Mouse (Mus musculus): Measurements from ENCODE around the gene Entpd3. TPM values are rescaled to one million over a fixed set of nuclear protein-coding genes. Genes with fewer than 3 reads are reported as not detected.
"Not testable (repeated sequence)": the region's sequence is repeated elsewhere in the genome, so short reads cannot be mapped to it uniquely, and the experiment has no call there.

The Entpd3 gene
- polyA plus RNA-seq, 1 experiment = 6.0 TPM

- no peak for DNase-seq (ENCODE audit: extremely low spot score in 1 of 2, low spot score in 1 of 2)
These were observed 6.9 kb upstream of the Entpd3 start for GRCm38 (mm10) chr9:120532691-120533090.

- DNase-seq (ENCODE audit: extremely low spot score in 1 of 2, low spot score in 1 of 2) = not testable (repeated sequence)
These were observed 6.1 kb upstream of the Entpd3 start for GRCm38 (mm10) chr9:120533446-120533950.

- no peak for DNase-seq (ENCODE audit: extremely low spot score in 1 of 2, low spot score in 1 of 2)
These were observed 1.8 kb downstream of the Entpd3 start for GRCm38 (mm10) chr9:120541411-120541810.

- DNase-seq (ENCODE audit: extremely low spot score in 1 of 2, low spot score in 1 of 2) = no peak
These were observed 2.6 kb downstream of the Entpd3 start for GRCm38 (mm10) chr9:120542241-120542640.

GRCm38 (mm10) chr9:120545994-120546393, 6.4 kb downstream of the Entpd3 start:
- no peak for DNase-seq (ENCODE audit: extremely low spot score in 1 of 2, low spot score in 1 of 2)

GRCm38 (mm10) chr9:120546482-120546881, 6.9 kb downstream of the Entpd3 start:
- no peak for DNase-seq (ENCODE audit: extremely low spot score in 1 of 2, low spot score in 1 of 2)

- no peak for DNase-seq (ENCODE audit: extremely low spot score in 1 of 2, low spot score in 1 of 2)
These were observed 7.5 kb downstream of the Entpd3 start for GRCm38 (mm10) chr9:120547026-120547668.

GRCm38 (mm10) chr9:120550778-120551177, 11.2 kb downstream of the Entpd3 start:
- DNase-seq (ENCODE audit: extremely low spot score in 1 of 2, low spot score in 1 of 2) = no peak

GRCm38 (mm10) chr9:120563590-120563989, 24.0 kb downstream of the Entpd3 start:
- DNase-seq (ENCODE audit: extremely low spot score in 1 of 2, low spot score in 1 of 2) = no peak

GRCm38 (mm10) chr9:120564247-120564646, 24.6 kb downstream of the Entpd3 start:
- no peak for DNase-seq (ENCODE audit: extremely low spot score in 1 of 2, low spot score in 1 of 2)

- no peak for DNase-seq (ENCODE audit: extremely low spot score in 1 of 2, low spot score in 1 of 2)
These were observed 26.8 kb downstream of the Entpd3 start for GRCm38 (mm10) chr9:120566384-120566783.

- DNase-seq (ENCODE audit: extremely low spot score in 1 of 2, low spot score in 1 of 2) = no peak
These were observed 29.3 kb downstream of the Entpd3 start for GRCm38 (mm10) chr9:120568917-120569316.

GRCm38 (mm10) chr9:120569721-120570333, 30.2 kb downstream of the Entpd3 start:
- peak in 1 of 2 experiments; percentile 69 for DNase-seq (ENCODE audit: extremely low spot score in 1 of 2, low spot score in 1 of 2)

GRCm38 (mm10) chr9:120570334-120570725, 30.7 kb downstream of the Entpd3 start:
- DNase-seq (ENCODE audit: extremely low spot score in 1 of 2, low spot score in 1 of 2) = no peak

- peak; percentile 93 to 99 for DNase-seq (ENCODE audit: extremely low spot score in 1 of 2, low spot score in 1 of 2)
These were observed 31.3 kb downstream of the Entpd3 start, which contains the start of gene Rpl14 for GRCm38 (mm10) chr9:120570741-120571592. Gene Rpl14, plus strand, starts transcription at chr9:120571444.

- no peak for DNase-seq (ENCODE audit: extremely low spot score in 1 of 2, low spot score in 1 of 2)
These were observed 32.2 kb downstream of the Entpd3 start for GRCm38 (mm10) chr9:120571593-120572385.

GRCm38 (mm10) chr9:120575748-120576661, 36.4 kb downstream of the Entpd3 start:
- DNase-seq (ENCODE audit: extremely low spot score in 1 of 2, low spot score in 1 of 2) = no peak

- DNase-seq (ENCODE audit: extremely low spot score in 1 of 2, low spot score in 1 of 2) = no peak
These were observed 37.0 kb downstream of the Entpd3 start for GRCm38 (mm10) chr9:120576662-120577013.

- DNase-seq (ENCODE audit: extremely low spot score in 1 of 2, low spot score in 1 of 2) = peak; percentile 75 to 88
These were observed 37.6 kb downstream of the Entpd3 start for GRCm38 (mm10) chr9:120577133-120577651.
